Mouse (Mus musculus) embryonic facial prominence, embryonic 15.5 days (tissue): ENCODE results near the gene Nfkbid. TPM values are rescaled to one million over a fixed set of nuclear protein-coding genes. Genes with fewer than 3 reads are reported as not detected.

ENCODE experiments used
- ATAC-seq: fragments of 200-750 bp; cut with Nextera tagmentation; 2 replicates; pipeline ENCODE4 v1.8.0; 2017; ENCODE audit warnings: low read depth, moderate TSS enrichment; ENCODE audit not compliant: insufficient number of reproducible peaks, low FRiP score, low TSS enrichment
- H3K27ac ChIP-seq: fragments of 300-500 bp; sonication (generic); replicated peaks from 2 replicates; pipeline ENCODE4 v1.5.1; 2015; ENCODE audit warnings: mild to moderate bottlenecking, inconsistent platforms
- H3K27me3 ChIP-seq: fragments of 300-500 bp; sonication (generic); 2 replicates; pipeline ENCODE4 v1.6.1; 2015; ENCODE audit warnings: inconsistent platforms
- H3K36me3 ChIP-seq: fragments of 300-500 bp; sonication (generic); 2 replicates; pipeline ENCODE4 v1.6.1; 2015; ENCODE audit warnings: mild to moderate bottlenecking, inconsistent platforms
- H3K4me1 ChIP-seq: fragments of 300-500 bp; sonication (generic); 2 replicates; pipeline ENCODE4 v1.6.1; 2015; ENCODE audit warnings: inconsistent platforms
- H3K4me2 ChIP-seq: fragments of 300-500 bp; sonication (generic); replicated peaks from 2 replicates; pipeline ENCODE4 v1.6.1; 2015; ENCODE audit warnings: mild to moderate bottlenecking, inconsistent platforms
- H3K4me3 ChIP-seq: fragments of 300-500 bp; sonication (generic); replicated peaks from 2 replicates; pipeline ENCODE4 v1.5.1; 2015; ENCODE audit warnings: mild to moderate bottlenecking, inconsistent platforms
- H3K9ac ChIP-seq: fragments of 300-500 bp; sonication (generic); 2 replicates; pipeline ENCODE4 v1.6.1; 2015; ENCODE audit warnings: inconsistent platforms
- H3K9me3 ChIP-seq: fragments of 300-500 bp; sonication (generic); replicated peaks from 2 replicates; pipeline ENCODE4 v1.6.1; 2016; ENCODE audit warnings: inconsistent platforms
- WGBS: fragments of 180-500 bp; shearing (Covaris S2); methylation state at CpG from one replicate; pipeline ENCODE4 v1.1.7; 2015; 5-methylcytosine and 5-hydroxymethylcytosine counted together
- polyA plus RNA-seq: library from polyadenylated mRNA; unstranded; fragments of >200 nt; fragmentation: Nextera tagmentation; extraction: Ambion mirVana; gene quantifications from 2 replicates; pipeline ENCODE4 v1.2.1, GENCODE M21; 2015

Gene Nfkbid
- polyA plus RNA-seq, 1 experiment from 2014 or later: 1.7 TPM

DNA sequence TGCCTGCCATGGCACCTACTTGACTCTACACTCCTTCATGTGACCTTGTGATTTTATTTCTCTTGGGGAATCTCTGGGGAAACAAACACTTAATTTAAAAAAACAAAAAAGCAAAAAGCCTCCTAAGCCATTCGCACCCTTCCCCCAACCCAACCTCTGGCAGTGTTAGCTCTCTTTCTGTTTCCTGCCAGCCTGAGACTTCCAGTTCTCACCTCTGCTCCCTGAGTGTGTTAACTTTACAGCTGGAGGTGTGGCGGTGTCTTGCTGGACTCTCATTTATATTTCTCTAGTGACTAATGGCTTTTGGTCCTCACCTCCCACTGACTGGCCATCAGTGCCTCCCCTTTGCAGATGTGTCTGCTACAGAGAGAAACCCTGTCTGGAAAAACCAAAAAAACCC, 11.7 kb upstream of the Nfkbid start:
- no peak overlapping the region for H3K4me3 ChIP-seq
- H3K4me2 ChIP-seq: no peak overlapping the region
- H3K9me3 ChIP-seq: no peaks in the 10 kb centered on the region
- 84% methylated on average over 2 of the region's 2 CpGs for WGBS
- no peaks in the 10 kb centered on the region for H3K36me3 ChIP-seq
- no peak overlapping the region for H3K9ac ChIP-seq
- no peaks in the 10 kb centered on the region for H3K4me1 ChIP-seq
- ATAC-seq: no peak
- H3K27ac ChIP-seq: no peak overlapping the region
- H3K27me3 ChIP-seq: no peaks in the 10 kb centered on the region

DNA sequence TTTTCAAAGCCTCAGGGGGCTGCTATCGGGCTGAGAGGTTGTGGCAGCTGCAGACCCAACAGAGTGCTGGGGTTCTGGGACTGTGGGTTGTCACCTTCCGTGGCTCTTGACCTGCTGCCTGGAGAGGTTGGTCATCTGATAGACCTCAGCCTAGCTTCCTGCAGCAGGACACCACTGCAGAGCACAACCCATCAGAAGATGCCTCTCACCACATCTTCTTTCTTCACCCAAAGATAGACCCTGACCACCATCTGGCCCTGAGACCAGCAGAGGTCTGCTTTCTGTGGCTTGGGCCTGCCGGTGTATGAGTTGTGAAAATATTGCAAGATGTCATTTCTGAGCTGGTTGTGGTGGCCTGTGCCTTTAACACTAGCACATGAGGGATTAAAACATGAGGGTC, 10.5 kb upstream of the Nfkbid start:
- Histone ChIP-seq H3K9ac (no peak overlapping the region), H3K27ac (no peak overlapping the region), H3K4me1 (no peaks in the 10 kb centered on the region), H3K4me3 (no peak overlapping the region), H3K4me2 (no peak overlapping the region), H3K9me3 (no peaks in the 10 kb centered on the region), H3K36me3 (no peaks in the 10 kb centered on the region), H3K27me3 (no peaks in the 10 kb centered on the region)
- 76% methylated on average over 3 of the region's 3 CpGs for WGBS
- ATAC-seq: no peak

DNA sequence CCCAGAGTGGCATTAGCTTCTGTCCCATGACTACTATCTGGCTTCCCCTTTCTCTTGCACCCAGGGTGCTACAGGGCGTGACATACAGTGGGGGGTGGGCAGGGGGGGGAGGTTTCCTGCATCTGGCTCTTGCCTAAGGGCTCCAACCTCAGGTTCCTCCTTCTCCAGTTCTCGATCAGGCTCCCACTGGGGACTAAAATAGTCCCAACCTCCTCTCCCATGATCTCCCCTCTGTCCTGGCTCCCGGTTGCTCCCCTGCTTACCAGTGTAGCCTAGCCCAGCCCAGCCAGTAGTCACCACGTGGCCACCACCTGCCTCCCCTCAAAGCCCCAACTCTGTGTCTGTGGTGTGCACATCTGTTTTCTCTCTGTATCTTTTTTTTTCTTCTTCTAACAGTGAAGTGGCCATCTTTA, 8.8 kb upstream of the Nfkbid start:
- no peak overlapping the region for H3K4me3 ChIP-seq
- no peaks in the 10 kb centered on the region for H3K9me3 ChIP-seq
- no peaks in the 10 kb centered on the region for H3K36me3 ChIP-seq
- H3K4me1 ChIP-seq: no peaks in the 10 kb centered on the region
- no peak overlapping the region for H3K27ac ChIP-seq
- 23% methylated on average over 4 of the region's 4 CpGs for WGBS
- ATAC-seq: no peak
- no peak overlapping the region for H3K9ac ChIP-seq
- no peak overlapping the region for H3K4me2 ChIP-seq
- H3K27me3 ChIP-seq: no peaks in the 10 kb centered on the region

DNA sequence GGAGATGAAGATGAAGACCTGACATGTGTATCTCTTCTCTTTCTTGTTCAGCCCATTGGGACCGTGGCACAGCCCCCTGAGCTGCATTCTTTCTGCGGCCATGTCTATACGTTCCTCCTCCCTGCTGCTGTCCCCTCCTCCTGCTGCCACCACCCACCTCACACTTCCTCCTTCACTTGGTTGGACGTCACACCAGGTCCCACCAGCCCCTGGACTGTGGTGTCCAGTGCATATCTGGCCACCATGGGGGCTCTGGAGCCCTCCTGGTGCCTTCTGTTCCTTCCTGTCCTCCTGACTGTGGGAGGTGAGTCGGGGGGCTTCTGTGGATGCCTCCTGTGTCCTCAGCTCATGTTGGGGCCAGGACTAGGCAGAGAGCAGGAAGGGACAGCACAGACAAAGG, 7.9 kb upstream of the Nfkbid start, which contains the start of gene Tyrobp:
TSS of gene Tyrobp (plus strand) at position 165 of the 400 bp plus-strand sequence.
- WGBS: 63% methylated on average over 5 of the region's 5 CpGs
- H3K36me3 ChIP-seq: no peaks in the 10 kb centered on the region
- H3K27me3 ChIP-seq: no peaks in the 10 kb centered on the region
- ATAC-seq: no peak
- H3K4me2 ChIP-seq: no peak within 1 kb of the TSS
- no peak within 1 kb of the TSS for H3K27ac ChIP-seq
- no peaks in the 10 kb centered on the region for H3K4me1 ChIP-seq
- no peaks in the 10 kb centered on the region for H3K9me3 ChIP-seq
- H3K9ac ChIP-seq: no peak within 1 kb of the TSS
- H3K4me3 ChIP-seq: no peak within 1 kb of the TSS

DNA sequence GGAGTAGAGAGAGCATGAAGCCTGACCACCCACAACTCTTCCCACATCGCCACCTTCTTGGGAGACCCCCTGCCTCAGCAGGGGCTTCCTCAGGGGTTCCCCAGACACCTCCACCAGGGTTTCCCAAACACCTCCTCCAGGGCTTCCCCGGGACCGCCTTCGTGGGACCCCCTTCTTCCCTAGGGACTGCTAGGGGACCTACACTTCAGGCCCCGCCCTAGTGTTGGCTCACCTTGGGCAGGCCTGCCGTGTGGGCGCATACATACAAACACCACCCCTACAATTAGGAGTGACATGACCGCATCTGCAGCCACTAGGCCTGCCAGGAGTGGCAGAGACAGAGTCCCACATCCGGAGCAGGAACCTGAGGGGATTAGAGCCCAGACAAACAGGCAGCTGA, 3.7 kb upstream of the Nfkbid start:
- WGBS: 74% methylated on average over 9 of the region's 9 CpGs
- no peak for ATAC-seq
- no peak overlapping the region for H3K9ac ChIP-seq

DNA sequence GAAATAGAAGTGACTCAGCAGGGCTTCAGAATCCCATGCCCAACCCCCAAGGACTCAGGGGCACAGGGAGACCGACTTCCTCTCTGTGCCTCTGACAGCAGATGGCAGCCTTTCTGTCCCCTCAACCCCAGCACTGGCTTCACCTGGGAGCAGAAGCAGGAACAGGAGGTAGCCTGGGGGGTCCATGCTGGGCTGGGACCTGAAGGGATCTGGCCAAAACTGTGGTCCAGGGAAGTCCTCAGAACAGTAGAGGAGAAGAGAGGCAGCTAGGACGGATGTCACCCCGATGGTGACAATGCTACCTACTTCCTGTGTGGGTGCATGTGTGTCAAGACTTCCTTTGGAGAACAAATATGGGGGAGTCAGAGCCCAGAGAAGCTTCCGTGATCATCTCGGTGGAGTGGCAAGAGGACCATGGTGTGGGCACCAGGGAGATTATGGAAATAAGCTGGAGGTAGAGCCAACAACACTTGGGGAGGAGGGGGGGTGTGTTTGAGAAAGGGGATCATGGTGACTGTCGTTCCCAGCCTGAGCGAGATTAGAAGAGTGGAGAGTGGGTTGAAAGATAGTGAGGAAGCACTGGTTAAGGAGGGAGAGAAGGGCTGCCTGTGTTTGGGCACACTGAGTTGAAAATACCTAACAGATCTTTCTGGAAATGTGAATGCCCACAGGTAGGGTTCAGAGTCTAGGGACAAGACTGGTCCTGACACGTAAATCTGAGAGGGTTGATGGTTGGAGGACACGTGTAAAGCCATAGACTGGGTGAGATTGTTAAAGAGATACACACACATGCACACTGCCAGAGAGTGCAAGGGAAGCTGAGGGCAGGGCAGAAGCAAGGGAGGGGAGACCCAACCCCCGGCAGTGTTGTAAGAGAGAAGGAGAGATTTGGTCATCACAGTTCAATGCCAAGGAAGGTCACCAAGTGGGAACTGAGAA, 1.7 kb upstream of the Nfkbid start, which contains the start of gene Hcst:
TSS of gene Hcst (minus strand) at position 294 of the 939 bp plus-strand sequence.
- Histone ChIP-seq H3K4me2 (no peak within 1 kb of the TSS), H3K9ac (no peak within 1 kb of the TSS), H3K27ac (no peak within 1 kb of the TSS), H3K4me3 (no peak within 1 kb of the TSS), H3K36me3 (no peaks in the 10 kb centered on the region), H3K4me1 (peaks cover 18% of the 10 kb centered on the region), H3K27me3 (no peaks in the 10 kb centered on the region), H3K9me3 (0 out of 2 replicates have a peak, but pooled peaks cover 5% of the 10 kb centered on the region)
- ATAC-seq: no peak
- 70% methylated on average over 10 of the region's 10 CpGs for WGBS

More for the DNA sequence above, 3.7 kb upstream of the Nfkbid start:
- Histone ChIP-seq H3K9me3 (0 out of 2 replicates have a peak, but pooled peaks cover 5% of the 10 kb centered on the region), H3K4me3 (no peak overlapping the region), H3K4me1 (peaks cover 11% of the 10 kb centered on the region), H3K36me3 (no peaks in the 10 kb centered on the region), H3K27me3 (no peaks in the 10 kb centered on the region), H3K27ac (no peak overlapping the region), H3K4me2 (no peak overlapping the region)

DNA sequence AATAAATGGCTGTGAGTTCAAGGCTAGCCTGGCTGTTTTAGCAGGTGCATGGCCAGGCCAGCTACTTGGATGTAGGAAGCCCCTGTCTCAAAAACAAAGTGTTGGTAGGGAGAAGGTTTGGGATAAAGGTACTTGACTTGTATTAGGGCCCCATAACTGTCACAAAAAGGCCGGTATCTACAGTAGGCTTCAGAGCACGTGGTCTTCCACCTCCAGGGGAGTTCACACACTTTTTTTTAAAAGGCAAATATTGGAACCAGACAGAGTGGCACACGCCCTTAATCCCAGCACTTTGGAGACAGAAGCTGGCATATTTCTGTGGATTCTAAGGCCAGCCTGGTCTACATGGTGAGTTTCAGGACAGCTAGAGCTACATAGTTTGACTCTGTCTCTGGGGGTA, 859 bp upstream of the Nfkbid start:
- WGBS: 73% methylated on average over 3 of the region's 3 CpGs

DNA sequence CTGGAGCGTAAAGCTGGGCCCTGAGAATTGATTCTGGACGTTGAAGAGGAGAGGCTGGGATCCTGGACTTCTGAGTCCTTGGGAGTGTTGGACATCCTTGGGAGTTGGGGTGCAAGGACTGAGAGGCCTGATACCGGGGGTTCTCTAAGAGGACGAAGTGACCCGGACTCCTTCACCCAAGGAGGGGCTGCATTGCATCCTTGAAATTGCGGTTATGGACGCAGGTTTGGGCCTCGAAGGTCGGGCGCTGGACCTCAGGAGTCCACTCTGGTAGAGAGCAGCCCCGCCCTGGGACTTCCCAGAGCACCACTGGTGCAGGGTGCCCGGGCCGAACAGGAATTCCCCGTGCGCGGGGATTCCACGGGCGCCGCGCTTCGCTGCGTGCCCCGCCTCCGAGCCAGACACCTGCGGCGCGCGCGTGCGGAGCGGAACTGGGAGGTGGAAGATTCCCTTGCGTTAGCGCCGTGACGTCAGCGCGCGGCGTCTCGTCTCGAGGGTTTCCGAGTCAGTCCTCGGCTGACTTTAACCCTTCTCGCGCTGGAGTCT, 431 bp downstream of the Nfkbid start:
- Histone ChIP-seq H3K9ac (peak overlapping the region; percentile 44), H3K36me3 (peaks cover 15% of the 10 kb centered on the region), H3K27me3 (no peaks in the 10 kb centered on the region), H3K9me3 (0 out of 2 replicates have a peak, but pooled peaks cover 5% of the 10 kb centered on the region), H3K4me2 (peak overlapping the region; percentile 95), H3K4me3 (peak overlapping the region; percentile 63), H3K27ac (peak overlapping the region; percentile 55), H3K4me1 (peaks cover 18% of the 10 kb centered on the region)
- under 1% methylated on average over 45 of the region's 45 CpGs for WGBS
- peak; percentile 81 for ATAC-seq

More for the DNA sequence above, 859 bp upstream of the Nfkbid start:
- ATAC-seq: no peak
- Histone ChIP-seq H3K27ac (no peak overlapping the region), H3K9me3 (0 out of 2 replicates have a peak, but pooled peaks cover 5% of the 10 kb centered on the region), H3K4me1 (peaks cover 18% of the 10 kb centered on the region), H3K9ac (no peak overlapping the region), H3K4me3 (no peak overlapping the region), H3K36me3 (peaks cover 8% of the 10 kb centered on the region), H3K4me2 (no peak overlapping the region), H3K27me3 (no peaks in the 10 kb centered on the region)

DNA sequence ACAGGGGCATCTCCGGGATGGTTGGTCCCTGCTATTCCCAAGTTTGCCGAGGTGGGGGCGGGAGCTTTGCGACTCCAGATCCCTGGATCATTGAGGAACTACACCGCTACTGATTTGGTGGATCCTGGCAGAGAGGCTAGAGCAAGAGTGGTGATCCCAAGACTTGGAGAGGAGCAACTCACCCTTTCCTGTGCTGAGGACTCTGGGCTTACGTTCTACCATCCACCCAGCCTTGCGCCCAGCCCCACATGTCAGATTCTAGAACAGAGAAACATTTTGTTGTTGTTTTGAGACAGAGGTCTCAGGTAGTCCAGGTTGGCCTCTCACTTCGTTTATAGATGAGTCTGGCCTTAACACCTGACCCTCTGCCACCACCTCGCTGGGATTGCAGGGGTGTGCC, 1.0 kb downstream of the Nfkbid start:
- no peak for ATAC-seq
- Histone ChIP-seq H3K36me3 (peaks cover 15% of the 10 kb centered on the region), H3K4me3 (peak overlapping the region; percentile 63), H3K27ac (peak overlapping the region; percentile 56; the same call in 1 of the 2 replicates), H3K4me2 (peak overlapping the region; percentile 95), H3K27me3 (no peaks in the 10 kb centered on the region), H3K9me3 (0 out of 2 replicates have a peak, but pooled peaks cover 5% of the 10 kb centered on the region), H3K4me1 (peaks cover 18% of the 10 kb centered on the region), H3K9ac (peak overlapping the region; percentile 44)
- WGBS: 9% methylated on average over 9 of the region's 9 CpGs

DNA sequence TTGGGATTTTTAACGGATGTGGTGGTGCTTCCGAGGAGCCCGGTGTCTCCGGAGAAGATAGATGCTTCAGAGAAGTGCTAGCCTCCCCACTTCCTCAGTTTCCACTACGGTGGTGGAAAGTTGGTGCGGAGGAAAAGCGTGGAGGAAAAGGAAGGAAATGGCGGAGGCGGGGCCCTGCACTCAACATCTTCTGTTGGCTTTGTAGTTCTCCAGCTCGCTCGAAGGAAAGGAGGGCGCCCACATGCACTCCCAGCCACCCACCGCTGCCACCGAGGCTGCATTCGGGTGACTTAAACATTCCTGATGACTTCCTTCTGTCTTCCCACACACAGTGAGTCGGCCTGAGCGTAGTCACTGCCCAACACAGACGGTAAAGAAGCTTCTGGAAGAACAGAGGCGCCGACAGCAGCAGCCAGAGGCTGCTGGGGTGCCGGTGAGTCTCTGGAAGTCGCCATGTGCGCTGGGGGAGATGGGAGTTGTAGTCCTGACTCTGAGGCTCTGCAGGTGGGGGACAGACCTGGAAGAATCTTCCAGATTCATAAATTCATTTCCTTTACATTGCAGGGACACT, 1.6 kb downstream of the Nfkbid start:
- H3K4me1 ChIP-seq: peaks cover 18% of the 10 kb centered on the region
- ATAC-seq: no peak
- H3K4me2 ChIP-seq: peak overlapping the region; percentile 95
- H3K9me3 ChIP-seq: 0 out of 2 replicates have a peak, but pooled peaks cover 5% of the 10 kb centered on the region
- H3K9ac ChIP-seq: peak overlapping the region; percentile 44
- H3K36me3 ChIP-seq: peaks cover 15% of the 10 kb centered on the region
- H3K27ac ChIP-seq: peak overlapping the region; percentile 56; the same call in 1 of the 2 replicates
- H3K27me3 ChIP-seq: no peaks in the 10 kb centered on the region
- peak overlapping the region; percentile 63 for H3K4me3 ChIP-seq
- WGBS: 33% methylated on average over 23 of the region's 23 CpGs

DNA sequence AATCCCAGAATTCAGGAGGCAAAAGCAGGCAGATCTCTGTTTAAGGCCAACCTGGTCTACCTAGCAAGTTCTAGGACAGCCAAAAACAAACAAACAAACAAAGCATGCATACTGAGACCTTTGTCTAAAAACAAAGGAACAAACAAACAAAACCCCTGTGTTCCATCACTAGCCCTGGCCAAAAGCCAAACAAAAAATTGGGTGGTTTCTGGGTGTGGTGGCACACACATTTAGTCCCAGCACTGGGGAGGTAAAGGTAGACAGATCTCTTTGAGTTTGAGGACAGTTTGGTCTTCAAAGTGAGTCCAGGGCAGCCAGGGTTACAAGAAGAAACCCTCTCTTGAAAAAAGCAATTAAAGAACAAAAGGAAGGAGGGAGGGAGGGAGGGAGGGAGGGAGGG, 7.8 kb downstream of the Nfkbid start:
- H3K4me3 ChIP-seq: no peak overlapping the region
- no peak for ATAC-seq

More for the DNA sequence above, 7.8 kb downstream of the Nfkbid start:
- peaks cover 15% of the 10 kb centered on the region for H3K36me3 ChIP-seq
- no peak overlapping the region for H3K4me2 ChIP-seq
- H3K27me3 ChIP-seq: no peaks in the 10 kb centered on the region
- H3K9ac ChIP-seq: no peak overlapping the region
- H3K27ac ChIP-seq: no peak overlapping the region
- no peaks in the 10 kb centered on the region for H3K9me3 ChIP-seq
- H3K4me1 ChIP-seq: no peaks in the 10 kb centered on the region
